Mouse (Mus musculus): Measurements from ENCODE around the gene Cryaa. TPM values are rescaled to one million over a fixed set of nuclear protein-coding genes. Genes with fewer than 3 reads are reported as not detected.

The Cryaa gene
- under 1 TPM in 1 of 2 experiments, not detected in 1; 0.55 TPM for total RNA-seq (2021)
- long read RNA-seq, experiment 1: 0 reads
- long read RNA-seq, experiment 2: 0 reads

DNA sequence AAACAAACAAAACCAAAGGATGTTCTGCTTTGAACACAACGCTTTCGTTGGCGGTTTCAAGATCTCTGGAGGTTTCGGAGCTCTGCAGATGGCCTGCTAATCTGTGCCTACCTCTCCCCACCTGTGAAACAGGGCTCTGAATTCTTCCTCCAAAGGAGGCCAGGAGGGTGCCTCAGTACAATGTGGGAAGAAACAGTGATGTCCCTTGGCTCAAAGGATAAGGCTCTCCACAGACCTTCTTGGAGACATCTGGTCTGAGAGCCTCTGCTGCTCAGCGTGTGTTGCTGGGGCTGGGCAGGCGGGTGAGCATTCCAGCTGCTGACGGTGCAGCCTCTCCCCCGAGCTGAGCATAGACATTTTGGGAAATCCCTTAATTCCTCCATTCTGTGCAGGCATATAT is at the start of gene Cryaa:
Cryaa (plus strand) TSS at position 301 of the 400 bp plus-strand sequence.
- no peak for DNase-seq (ENCODE audit: low spot score in 2 of 2)

DNA sequence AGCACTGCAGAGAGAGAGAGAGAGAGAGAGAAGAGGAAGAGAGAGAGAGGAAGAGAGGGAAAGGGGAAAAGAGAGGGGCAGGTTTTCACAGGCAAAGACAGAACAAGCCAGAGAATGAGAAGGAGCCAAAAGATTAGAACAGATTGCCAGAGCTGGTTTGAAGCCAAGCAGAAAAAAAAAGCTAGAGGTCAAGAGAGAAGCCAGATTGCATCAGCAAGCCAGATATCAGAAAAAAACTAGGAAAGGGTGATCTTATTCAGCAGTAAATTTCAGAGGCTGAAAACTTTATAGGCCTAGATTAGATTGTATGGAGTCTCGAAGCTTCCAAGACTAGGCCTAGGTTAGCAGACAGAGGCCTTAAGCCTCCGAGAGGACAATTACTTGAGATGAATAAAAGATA is 49.6 kb upstream of the Cryaa start:
- DNase-seq (ENCODE audit: low spot score in 2 of 2): no peak

DNA sequence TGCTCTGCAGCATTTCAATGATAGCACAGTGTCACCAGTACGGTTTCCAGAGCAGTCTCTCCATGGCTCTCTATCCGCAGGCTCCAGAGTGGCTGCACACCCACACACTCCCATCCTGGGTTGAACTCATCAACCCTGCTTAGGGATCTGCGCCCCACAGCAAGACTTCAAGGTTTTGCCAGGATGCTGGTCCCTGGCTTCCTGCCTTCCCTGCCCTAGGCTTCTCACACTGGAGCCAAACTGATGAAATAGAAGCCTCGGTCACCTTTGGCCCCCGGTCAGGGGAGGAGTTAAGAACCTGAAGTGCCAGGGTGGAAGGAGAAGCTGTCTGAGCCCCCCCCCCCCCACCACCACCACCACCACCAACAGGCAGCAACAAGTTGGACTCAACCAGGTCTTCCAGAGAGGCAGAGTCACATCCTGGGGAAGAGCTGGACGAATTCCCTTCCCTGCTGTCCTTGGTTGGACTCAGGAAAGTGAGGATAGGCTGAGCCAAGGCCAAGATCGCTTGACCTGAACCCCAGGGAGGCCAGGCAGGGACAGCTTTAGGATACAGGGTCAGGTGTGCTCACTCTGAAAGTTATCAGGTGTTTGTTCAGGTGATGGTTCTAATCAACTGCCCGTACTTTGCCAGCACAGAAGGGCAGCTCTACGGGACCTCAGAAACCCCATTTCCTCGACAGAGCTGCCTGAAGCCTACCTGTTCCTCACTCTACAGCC is 46.4 kb upstream of the Cryaa start:
- DNase-seq (ENCODE audit: low spot score in 2 of 2): no peak

DNA sequence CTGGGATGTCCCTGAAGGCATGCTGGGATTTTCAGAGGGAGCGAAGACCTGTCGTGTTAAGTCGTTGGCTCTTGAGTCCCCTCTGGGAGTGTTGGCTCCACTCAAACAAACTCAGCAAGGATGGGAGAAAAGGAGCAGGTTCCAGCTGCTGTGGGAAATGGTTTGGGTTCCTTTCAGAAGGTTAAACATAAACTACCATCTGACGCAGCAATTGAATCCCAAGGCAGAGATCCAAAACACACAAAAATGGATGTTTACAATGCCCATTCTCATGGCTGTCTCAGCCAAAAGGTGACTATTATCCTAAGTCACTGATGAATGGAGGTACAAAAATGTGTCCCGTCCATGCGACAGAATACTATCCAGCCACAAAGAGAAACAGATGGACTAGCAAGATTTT is 44.6 kb upstream of the Cryaa start:
- no peak for DNase-seq (ENCODE audit: low spot score in 2 of 2)

DNA sequence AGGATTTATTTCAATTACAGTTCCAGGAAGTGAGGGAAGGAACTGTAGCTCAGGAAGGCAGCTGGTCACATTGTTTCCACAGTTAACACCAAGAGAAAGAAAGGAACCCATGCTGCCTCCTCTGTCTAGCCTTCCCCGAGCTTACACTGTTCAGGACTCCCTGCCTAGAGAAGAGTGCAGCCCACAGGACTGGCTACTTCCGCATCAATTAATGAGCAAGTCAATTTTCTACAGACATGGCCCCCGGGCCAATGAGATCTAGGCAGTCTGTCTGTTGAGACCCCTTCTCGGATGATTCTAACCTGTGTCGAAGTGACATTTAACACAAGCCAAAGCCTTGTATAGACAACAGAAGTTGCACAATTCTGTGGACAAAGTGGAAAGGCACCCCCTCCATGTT is 42.7 kb upstream of the Cryaa start:
- DNase-seq (ENCODE audit: low spot score in 2 of 2): no peak

DNA sequence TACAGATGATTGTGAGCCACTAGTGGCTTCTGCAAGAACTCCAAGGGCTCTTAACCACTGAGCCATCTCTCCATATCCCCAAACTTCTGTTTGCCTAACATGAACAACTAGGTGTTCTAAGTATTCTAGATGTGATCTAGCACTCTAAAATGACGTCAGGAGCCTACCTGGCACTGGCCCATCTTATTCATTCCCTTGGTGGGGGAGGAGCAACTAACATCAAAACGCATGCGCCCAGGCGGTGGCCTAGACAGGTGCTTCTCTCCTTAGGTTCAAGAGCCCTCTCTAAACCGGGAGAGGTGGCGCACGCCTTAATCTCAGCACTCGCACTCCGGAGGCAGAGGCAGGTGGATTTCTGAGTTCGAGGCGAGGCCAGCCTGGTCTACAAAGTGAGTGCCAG is 41.8 kb upstream of the Cryaa start:
- no peak for DNase-seq (ENCODE audit: low spot score in 2 of 2)

DNA sequence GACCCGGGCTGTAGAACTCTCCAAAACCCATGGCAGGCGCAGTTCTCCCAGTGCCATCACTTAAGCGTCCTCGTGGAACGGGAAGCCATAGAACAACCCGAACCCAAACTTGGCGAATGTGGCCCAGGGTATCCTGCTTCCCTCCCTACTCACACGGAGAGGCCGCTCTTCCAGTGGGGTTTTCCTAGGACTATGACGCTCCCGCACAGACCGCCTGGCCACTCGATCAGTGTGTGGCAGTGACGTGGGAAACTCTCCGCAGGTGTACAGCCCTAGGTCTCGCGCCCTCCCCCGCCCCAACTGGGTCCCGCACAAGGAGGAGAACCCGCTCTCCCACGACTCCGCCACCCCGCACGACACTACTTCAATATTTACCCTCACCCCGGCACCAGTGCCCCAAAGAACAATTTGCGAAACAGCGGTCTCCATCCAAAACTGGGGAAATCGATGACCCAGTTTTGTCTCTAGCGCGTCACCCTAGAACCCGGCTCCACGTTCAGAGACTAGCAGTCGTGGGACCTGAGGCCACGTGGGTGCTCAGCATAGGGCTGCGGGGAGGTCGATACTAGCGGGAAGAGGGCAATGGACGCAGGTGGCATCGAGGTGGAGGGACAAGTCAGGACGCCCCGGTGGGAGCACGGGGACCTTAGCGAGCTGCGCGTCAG is 41.2 kb upstream of the Cryaa start:
- no peak for DNase-seq (ENCODE audit: low spot score in 2 of 2)

DNA sequence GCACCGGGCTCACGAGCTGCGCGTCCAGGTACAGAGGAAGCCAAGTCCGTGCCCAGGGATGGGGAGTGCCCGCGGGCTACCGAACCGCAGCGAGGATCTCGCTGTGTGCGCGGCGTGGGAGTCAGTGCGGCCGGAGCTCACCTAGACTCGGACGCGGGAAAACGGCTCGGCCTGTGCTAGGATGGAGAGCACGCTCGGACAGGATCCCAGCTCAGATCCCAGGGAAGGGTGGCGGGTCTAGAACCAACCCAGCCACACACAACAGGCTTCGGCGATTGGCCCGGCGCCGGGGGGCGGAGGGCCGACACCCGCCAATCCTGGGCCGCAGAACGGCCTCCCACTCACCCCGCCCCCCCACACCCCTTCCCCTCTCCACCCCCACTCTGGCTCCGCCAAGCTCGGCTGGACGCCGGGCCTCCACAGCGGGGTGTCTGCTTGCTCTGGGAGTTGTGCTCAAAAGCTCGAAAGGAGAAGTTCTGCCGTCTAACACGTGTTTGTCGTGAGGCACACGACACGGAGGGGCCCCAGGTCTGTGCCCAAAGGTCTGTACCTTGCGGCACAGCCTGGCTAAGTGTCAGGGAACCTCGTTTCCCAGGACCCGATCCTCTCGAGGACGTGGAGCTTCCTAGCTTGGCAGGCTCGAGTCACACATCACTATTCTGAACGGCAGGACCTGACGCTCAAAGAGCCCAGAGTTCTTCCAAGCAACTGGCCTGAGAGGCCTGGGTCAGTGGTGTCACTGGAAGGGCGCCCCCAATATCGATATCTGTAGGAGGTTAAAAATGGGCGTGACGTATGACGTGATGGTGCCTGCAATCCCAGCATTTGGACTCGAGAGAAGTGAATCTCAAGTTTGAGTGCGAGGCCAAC is 40.4 kb upstream of the Cryaa start, which contains the start of gene Cbs:
Cbs (minus strand) TSS at position 297 of the 870 bp plus-strand sequence.
- DNase-seq (ENCODE audit: low spot score in 2 of 2): peak; percentile 65 to 79

DNA sequence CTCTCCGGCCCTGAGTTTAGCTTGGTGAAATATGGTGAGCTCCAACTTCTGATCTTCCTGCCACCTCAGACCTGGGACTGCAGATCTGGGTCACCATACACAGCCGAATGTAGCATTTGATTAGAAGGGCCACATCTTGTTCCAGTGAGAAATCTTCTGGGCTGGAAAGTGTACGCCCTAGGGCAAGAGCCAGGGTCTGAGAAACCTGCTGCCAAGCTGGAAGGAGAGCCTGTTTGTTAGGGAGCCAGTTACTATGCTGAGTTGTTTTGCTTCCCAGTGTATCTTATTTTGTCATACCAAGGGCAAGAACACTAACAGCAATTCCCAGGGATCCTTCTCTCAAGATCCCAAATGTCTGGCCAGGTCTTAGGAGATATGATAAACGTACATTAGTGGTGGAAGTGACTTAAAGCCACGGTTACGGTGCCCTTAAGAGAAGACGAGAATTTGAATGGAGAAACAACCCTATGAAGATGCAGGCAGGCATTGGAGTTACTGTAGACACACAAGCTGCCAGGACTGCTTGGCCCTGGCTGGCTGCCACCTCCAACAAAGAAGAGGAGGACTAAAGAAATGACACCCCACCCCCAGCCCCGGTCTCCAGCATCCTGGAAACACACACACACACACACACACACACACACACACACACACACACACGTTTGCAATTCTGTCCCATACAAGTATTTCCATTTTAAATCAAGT is 39.6 kb upstream of the Cryaa start:
- DNase-seq (ENCODE audit: low spot score in 2 of 2): peak; percentile 60 to 81

DNA sequence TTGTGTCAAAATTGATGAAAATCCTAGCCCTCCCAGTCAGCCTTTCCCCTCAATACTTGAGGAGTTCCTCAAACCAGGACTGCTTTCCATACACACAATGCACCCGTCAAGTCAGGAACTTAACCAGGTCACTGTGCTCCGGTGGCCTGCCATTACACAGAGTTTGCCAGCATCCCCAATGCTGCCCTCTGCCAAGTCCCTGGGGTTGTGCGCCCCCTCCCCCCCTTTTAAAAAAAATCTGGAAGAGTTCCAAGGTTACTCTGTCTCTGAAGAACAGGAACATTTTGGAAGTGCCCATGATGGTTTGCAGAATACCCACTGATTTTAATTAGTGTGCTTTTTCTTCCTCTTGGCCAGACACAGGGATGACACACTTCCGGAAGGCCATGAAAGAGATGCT is 38.0 kb upstream of the Cryaa start:
- peak in 1 of 2 experiments; percentile 54 for DNase-seq (ENCODE audit: low spot score in 2 of 2)

DNA sequence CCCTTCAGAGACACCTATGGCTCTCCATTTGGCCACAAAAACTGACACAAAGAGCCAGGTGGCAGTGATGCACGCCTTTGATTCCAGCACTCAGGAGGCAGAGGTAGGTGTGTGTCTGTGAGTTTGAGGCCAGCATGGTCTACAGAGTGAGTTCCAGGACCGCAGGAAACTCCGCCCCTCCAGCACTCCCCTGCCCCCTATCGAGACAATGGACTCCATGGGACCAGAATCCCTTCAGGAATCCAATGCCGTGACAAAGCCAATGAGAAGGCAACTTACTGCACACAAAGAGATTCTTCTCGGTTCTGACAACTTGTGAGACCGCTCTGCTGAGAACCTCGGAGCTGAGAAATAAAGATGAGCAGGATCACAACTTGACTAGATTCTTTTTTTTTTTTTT is 35.3 kb upstream of the Cryaa start:
- DNase-seq (ENCODE audit: low spot score in 2 of 2): no peak

DNA sequence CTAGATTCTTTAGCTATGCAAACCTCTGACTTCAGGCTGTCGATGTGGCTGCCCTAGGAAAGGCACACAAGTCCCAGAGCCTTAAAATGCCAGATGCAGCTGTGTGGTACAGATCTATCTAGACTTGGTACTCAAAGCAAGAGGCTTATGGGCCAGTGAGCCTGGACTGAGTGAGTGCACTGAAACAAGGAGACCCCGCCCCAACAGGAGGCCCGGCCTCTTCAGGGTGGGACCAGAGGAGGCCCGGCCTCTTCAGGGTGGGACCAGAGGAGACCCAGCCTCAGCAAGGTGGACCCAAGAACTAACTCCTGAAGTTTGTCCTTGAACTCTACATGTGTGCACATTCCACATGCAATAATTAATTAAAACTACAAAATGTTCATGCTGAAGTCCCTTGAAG is 34.7 kb upstream of the Cryaa start:
- DNase-seq (ENCODE audit: low spot score in 2 of 2): no peak

DNA sequence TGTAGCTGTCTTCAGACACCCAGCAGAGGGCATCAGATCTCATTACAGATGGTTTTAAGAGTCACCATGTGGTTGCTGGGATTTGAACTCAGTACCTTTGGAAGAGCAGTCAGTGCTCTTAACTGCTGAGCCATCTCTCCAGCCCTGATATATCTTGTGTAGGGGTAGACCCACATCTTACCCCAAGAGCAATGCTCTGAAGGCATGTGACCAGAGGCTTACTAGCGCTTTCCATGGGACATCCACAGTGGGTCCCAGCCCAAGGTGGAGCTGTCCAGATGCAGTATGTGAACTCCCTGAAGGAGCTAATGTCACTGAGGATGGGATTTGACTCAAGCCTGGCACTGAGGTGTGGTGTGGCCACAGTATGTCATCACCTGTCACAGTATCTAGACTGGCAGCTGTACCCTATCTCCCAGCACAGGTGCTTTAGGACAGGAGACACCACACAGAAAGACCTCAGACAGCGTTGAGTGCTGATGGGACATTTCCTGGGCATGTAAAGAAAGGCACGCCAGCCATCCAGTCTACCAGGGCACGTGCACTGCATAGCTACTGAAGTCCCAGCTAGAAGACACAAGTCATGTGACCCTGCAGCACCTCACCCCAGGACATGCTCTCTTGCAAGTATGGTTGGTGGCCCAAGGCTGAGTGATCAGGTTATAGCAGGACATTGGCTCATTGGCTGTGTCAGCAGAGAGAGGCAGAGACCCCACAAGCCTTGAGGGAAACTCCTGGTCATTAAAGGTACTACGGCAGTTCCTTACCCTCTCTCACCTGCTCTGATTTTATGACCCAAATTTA is 31.2 kb upstream of the Cryaa start:
- no peak for DNase-seq (ENCODE audit: low spot score in 2 of 2)

DNA sequence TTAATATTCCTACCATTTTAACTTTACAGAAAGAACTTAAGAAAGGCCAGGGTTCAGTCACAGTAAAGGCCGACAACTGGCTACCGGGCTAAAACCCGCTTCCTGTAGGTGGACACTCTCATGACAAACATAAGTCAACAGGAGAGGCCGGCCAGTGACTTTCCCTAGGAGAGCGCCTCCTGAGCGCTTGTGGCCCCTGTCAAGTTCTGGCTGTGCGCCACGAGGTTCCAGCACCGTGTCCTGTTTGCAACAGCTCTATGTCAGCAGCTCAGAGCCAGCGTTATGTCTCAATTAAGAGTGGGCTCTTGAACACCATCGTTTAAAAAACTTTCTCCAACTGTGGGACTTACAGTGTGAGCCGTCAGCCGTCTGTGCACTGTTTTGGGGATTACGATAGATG is 25.5 kb upstream of the Cryaa start:
- DNase-seq (ENCODE audit: low spot score in 2 of 2): no peak

DNA sequence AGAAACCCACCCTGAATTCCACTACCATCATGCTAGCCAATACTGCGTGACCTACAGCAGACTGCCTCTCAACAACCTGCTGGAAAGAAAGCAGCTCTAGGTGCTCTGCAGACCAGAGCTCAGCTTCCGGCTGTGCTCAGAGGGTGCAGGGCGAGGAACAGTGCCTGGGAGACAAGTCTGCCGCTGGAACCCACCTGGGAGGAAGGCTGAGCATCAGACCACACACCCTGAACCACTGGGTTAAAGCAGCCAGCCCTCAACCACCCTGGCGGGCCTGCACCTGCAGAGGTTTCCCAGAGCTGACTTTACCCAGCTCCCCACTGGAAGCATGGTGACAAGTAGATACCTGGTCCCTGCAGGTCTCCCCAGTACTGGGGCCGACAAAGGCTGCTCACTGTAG is 24.3 kb upstream of the Cryaa start:
- no peak for DNase-seq (ENCODE audit: low spot score in 2 of 2)

DNA sequence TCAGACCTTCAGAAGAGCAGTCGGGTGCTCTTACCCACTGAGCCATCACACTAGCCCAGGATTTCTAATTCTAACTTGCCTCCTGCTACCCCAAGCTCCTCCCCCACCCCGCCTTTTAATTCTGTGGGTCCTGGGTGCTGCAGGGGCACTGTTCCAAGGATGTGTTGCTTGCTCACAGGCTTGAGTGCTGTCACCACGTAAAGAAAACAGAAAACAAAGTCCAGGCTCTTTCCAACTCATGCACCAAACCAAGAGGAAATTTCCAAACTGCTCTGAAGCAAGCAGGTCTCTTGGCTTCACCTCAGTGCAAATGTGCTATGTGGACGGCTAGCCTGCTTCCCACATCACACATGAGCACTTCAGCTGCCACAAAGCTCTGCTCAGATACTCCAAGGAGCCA is 22.2 kb upstream of the Cryaa start:
- DNase-seq (ENCODE audit: low spot score in 2 of 2): no peak

DNA sequence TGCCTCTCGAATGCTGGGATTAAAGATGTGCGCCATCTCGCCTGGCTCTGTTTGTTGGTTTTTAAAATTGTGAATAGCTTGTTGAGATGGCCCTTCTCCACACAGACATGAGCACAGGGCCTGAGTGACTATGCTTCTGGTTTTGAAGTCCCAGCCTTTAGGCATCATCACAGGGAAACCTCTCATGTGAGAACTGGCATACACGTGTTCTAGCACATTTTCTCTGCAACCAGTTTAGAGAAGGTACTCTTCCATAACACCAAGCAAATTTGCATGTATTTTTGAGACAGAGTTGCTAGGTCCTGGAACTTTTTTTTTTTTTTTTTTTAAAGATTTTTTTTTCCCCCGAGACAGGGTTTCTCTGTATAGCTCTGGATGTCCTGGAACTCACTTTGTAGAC is 20.9 kb upstream of the Cryaa start:
- DNase-seq (ENCODE audit: low spot score in 2 of 2): no peak

DNA sequence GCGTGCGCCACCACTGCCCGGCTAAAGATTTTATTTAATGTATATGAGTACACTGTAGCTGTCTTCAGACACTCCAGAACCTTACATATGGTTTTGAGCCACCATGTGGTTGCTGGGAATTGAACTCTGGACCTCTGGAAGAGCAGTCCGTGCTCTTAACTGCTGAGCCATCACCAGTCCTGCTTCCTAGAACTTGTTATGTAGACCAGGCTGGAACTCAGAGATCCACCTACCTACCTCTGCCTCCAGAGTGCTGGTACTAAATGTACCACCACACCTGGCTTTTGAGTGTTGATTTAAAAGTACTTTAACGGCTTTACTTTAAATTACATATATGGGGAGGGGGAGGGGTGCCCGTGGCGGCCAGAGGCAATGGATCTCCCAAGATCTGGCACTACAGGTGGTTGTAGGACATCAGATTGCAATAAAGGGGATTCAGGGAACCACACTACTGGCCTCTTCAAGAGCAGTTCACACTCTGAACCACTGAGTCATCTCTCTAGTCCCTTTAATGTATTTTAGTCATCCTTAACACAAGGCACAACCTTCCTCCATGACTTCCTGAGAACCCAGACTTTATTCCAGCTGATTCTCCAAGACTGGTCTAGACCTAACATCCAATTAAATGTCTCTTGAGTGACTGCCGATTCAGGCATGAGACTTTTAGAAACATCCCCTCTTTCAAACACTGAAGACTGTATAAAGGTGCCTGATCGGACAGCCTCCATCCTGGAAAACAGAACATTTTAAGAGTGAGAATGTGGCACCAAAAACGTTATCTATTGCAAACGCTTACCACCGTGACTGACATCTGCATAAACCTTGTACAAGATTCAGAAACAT is 20.2 kb upstream of the Cryaa start:
- no peak for DNase-seq (ENCODE audit: low spot score in 2 of 2)

DNA sequence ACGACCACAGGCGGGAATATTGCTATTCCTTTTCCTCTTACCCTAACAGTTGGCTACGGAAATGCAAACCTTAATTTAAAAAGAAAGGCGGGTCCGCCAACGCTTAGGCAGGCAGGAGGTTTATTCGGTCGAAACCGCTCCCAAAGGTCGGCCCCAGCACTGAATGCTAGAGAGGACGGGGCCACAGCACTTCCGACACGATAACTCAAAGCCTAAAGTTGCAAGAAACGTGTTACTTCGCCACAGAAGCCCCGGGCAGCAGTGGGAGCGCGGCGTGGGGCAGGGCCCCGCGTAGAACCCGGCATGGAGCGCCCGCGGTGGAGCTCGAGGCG is 19.5 kb upstream of the Cryaa start:
- no peak for DNase-seq (ENCODE audit: low spot score in 2 of 2)
